Mouse (Mus musculus) CH12.LX (cell line): Measurements from ENCODE around the gene Xpa.

ENCODE experiments used
- CTCF ChIP-seq, 2 experiments: IDR thresholded peaks in 1 of 2; conservative IDR thresholded peaks in 1 of 2; 2 replicates each; pipeline ENCODE4 v1.5.1; 2011 to 2012; ENCODE audit warnings: low read depth in 2 of 2, low read length in 2 of 2, improper control_type of control experiment in 1 of 2, inconsistent platforms in 1 of 2, mild to moderate bottlenecking in 1 of 2, moderate library complexity in 1 of 2
- ELF1 ChIP-seq: IDR thresholded peaks from 2 replicates; pipeline ENCODE4 v1.6.1; 2014; ENCODE audit warnings: low read depth, mild to moderate bottlenecking, inconsistent platforms, low read length, improper control_type of control experiment
- JUND ChIP-seq: conservative IDR thresholded peaks from 2 replicates; pipeline ENCODE4 v1.6.1; 2011; ENCODE audit warnings: low read depth, low read length, improper control_type of control experiment
- MAFK ChIP-seq: IDR thresholded peaks from 2 replicates; pipeline ENCODE4 v1.6.1; 2011; ENCODE audit warnings: low read length, improper control_type of control experiment; ENCODE audit not compliant: insufficient replicate concordance
- MAZ ChIP-seq: IDR thresholded peaks from 2 replicates; pipeline ENCODE4 v1.6.1; 2012; ENCODE audit warnings: low read depth, mild to moderate bottlenecking, inconsistent platforms, low read length, improper control_type of control experiment, moderate library complexity
- NELFE ChIP-seq: IDR thresholded peaks from 2 replicates; pipeline ENCODE4 v1.6.1; 2011; ENCODE audit warnings: low read depth, low read length, improper control_type of control experiment
- POLR2A ChIP-seq: IDR thresholded peaks from 2 replicates; pipeline ENCODE4 v1.6.1; 2011; ENCODE audit warnings: low read depth, mild to moderate bottlenecking, improper control_type of control experiment, low read length
- RAD21 ChIP-seq: IDR thresholded peaks from 2 replicates; pipeline ENCODE4 v1.6.1; 2011; ENCODE audit warnings: low read depth, mild to moderate bottlenecking, low read length, improper control_type of control experiment, moderate library complexity
- USF1 ChIP-seq: IDR thresholded peaks from 2 replicates; pipeline ENCODE4 v1.6.1; 2014; ENCODE audit warnings: low read depth, mild to moderate bottlenecking, inconsistent platforms, low read length, improper control_type of control experiment
- ZNF384 ChIP-seq: IDR thresholded peaks from 2 replicates; pipeline ENCODE4 v1.6.1; 2012; ENCODE audit warnings: low read depth, low read length, improper control_type of control experiment, inconsistent platforms

- TF ChIP-seq POLR2A (peak; percentile 86), CTCF (conservative IDR thresholded peaks at IDR 0.05 in 1 of 2, IDR thresholded peaks at IDR 0.05 in 1 of 2; ENCODE audit: low read depth in 2 of 2, low read length in 2 of 2) (no peak), MAZ (no peak), ELF1 (peak; percentile 90), USF1 (no peak), NELFE (peak; percentile 93), RAD21 (no peak), JUND (no peak), ZNF384 (no peak), MAFK (no peak)
These were observed at the start of gene Xpa for GRCm38 (mm10) chr4:46195781-46196487.
